Mouse (Mus musculus) kidney, adult 2 months (tissue): Measurements from ENCODE around the gene Ostf1. TPM values are rescaled to one million over a fixed set of nuclear protein-coding genes. Genes with fewer than 3 reads are reported as not detected.

ENCODE experiments used
- DNase-seq: peaks from one replicate; pipeline ENCODE4 v3.0.0; 2021
- H3K27ac ChIP-seq: fragments of 200-500 bp; 2 replicates; pipeline ENCODE4 v1.5.1; 2012; ENCODE audit warnings: low read depth, low read length, control low read depth, inconsistent platforms; ENCODE audit not compliant: insufficient read depth
- H3K27me3 ChIP-seq: fragments of 200-500 bp; replicated peaks from 2 replicates; pipeline ENCODE4 v1.6.1; 2012; ENCODE audit warnings: mild to moderate bottlenecking, moderate library complexity, low read length, inconsistent platforms; ENCODE audit not compliant: control insufficient read depth, insufficient read depth
- H3K36me3 ChIP-seq: fragments of 200-500 bp; 2 replicates; pipeline ENCODE4 v1.6.1; 2012; ENCODE audit warnings: mild to moderate bottlenecking, moderate library complexity, low read length, inconsistent platforms; ENCODE audit not compliant: control insufficient read depth, insufficient read depth
- H3K4me1 ChIP-seq: fragments of 200-500 bp; 2 replicates; pipeline ENCODE4 v1.6.1; 2011; ENCODE audit warnings: low read length; ENCODE audit not compliant: control insufficient read depth, insufficient read depth
- H3K4me3 ChIP-seq: fragments of 200-500 bp; 2 replicates; pipeline ENCODE4 v1.5.1; 2011; ENCODE audit warnings: mild to moderate bottlenecking, low read depth, low read length, control low read depth; ENCODE audit not compliant: insufficient read depth
- CTCF ChIP-seq: fragments of 200-500 bp; conservative IDR thresholded peaks from 2 replicates; pipeline ENCODE4 v1.5.1; 2011; ENCODE audit warnings: low read depth, mild to moderate bottlenecking, control low read depth, low read length, moderate library complexity, mixed read lengths; ENCODE audit not compliant: insufficient read depth, insufficient read length
- POLR2A ChIP-seq: fragments of 200-500 bp; IDR thresholded peaks from one replicate; pipeline ENCODE4 v1.6.1; 2011; ENCODE audit warnings: low read depth, low read length, control low read depth
- WGBS: fragments of 180-500 bp; shearing (Covaris S2); methylation state at CpG from one replicate; pipeline ENCODE4 v1.1.7; 2018; 5-methylcytosine and 5-hydroxymethylcytosine counted together
- polyA plus RNA-seq: library from polyadenylated mRNA; depleted of rRNA; stranded (reverse); fragments of >200 nt; gene quantifications from 2 replicates; pipeline ENCODE4 v1.2.3, GENCODE M21; 2012

Ostf1 gene
- polyA plus RNA-seq, 1 experiment = 80.0 TPM

GRCm38 (mm10) chr19:18646853-18647420 lies 15.3 kb upstream of the Ostf1 start:
- WGBS = 42% methylated on average over 5 of the region's 5 CpGs
- no peaks in the 10 kb centered on the region for H3K4me1 ChIP-seq
- TF ChIP-seq CTCF = no peak
- TF ChIP-seq POLR2A = no peak
- H3K27me3 ChIP-seq = no peaks in the 10 kb centered on the region
- no peak overlapping the region for H3K4me3 ChIP-seq
- no peak overlapping the region for H3K27ac ChIP-seq
- H3K36me3 ChIP-seq = peaks cover 11% of the 10 kb centered on the region
- no peak for DNase-seq

GRCm38 (mm10) chr19:18646397-18646796 lies 14.8 kb upstream of the Ostf1 start:
- Histone ChIP-seq H3K27ac (no peak overlapping the region), H3K36me3 (peaks cover 11% of the 10 kb centered on the region), H3K4me1 (no peaks in the 10 kb centered on the region), H3K4me3 (no peak overlapping the region), H3K27me3 (no peaks in the 10 kb centered on the region)
- TF ChIP-seq CTCF (no peak), POLR2A (no peak)
- DNase-seq = no peak
- WGBS = 66% methylated on average over 3 of the region's 3 CpGs

GRCm38 (mm10) chr19:18644084-18644483 lies 12.5 kb upstream of the Ostf1 start:
- DNase-seq = no peak
- Histone ChIP-seq H3K36me3 (peaks cover 9% of the 10 kb centered on the region), H3K27ac (no peak overlapping the region), H3K4me3 (no peak overlapping the region), H3K4me1 (no peaks in the 10 kb centered on the region), H3K27me3 (no peaks in the 10 kb centered on the region)
- WGBS = 85% methylated on average over 6 of the region's 6 CpGs
- TF ChIP-seq CTCF = no peak
- TF ChIP-seq POLR2A = no peak

GRCm38 (mm10) chr19:18643411-18643810 lies 11.8 kb upstream of the Ostf1 start:
- Histone ChIP-seq H3K4me3 (no peak overlapping the region), H3K27me3 (no peaks in the 10 kb centered on the region), H3K27ac (no peak overlapping the region), H3K36me3 (peaks cover 9% of the 10 kb centered on the region), H3K4me1 (no peaks in the 10 kb centered on the region)
- no peak for DNase-seq
- 68% methylated on average over 4 of the region's 4 CpGs for WGBS
- no peak for TF ChIP-seq POLR2A
- TF ChIP-seq CTCF = no peak

GRCm38 (mm10) chr19:18641001-18641400 lies 9.4 kb upstream of the Ostf1 start:
- 41% methylated on average over 4 of the region's 4 CpGs for WGBS
- Histone ChIP-seq H3K4me3 (no peak overlapping the region), H3K27me3 (no peaks in the 10 kb centered on the region), H3K4me1 (no peaks in the 10 kb centered on the region), H3K27ac (no peak overlapping the region), H3K36me3 (peaks cover 8% of the 10 kb centered on the region)
- DNase-seq = no peak
- TF ChIP-seq POLR2A = no peak
- no peak for TF ChIP-seq CTCF

GRCm38 (mm10) chr19:18639552-18639951 lies 7.9 kb upstream of the Ostf1 start:
- Histone ChIP-seq H3K36me3 (peaks cover 4% of the 10 kb centered on the region), H3K4me1 (no peaks in the 10 kb centered on the region), H3K27me3 (no peaks in the 10 kb centered on the region), H3K27ac (no peak overlapping the region), H3K4me3 (no peak overlapping the region)
- WGBS = 33% methylated on average over 2 of the region's 2 CpGs
- peak; percentile 23 for DNase-seq
- TF ChIP-seq POLR2A (no peak), CTCF (peak; percentile 63)

GRCm38 (mm10) chr19:18638949-18639348 lies 7.3 kb upstream of the Ostf1 start:
- Histone ChIP-seq H3K4me1 (no peaks in the 10 kb centered on the region), H3K36me3 (peaks cover 4% of the 10 kb centered on the region), H3K27ac (no peak overlapping the region), H3K4me3 (no peak overlapping the region), H3K27me3 (no peaks in the 10 kb centered on the region)
- 47% methylated on average over 5 of the region's 5 CpGs for WGBS
- no peak for TF ChIP-seq POLR2A
- no peak for TF ChIP-seq CTCF
- DNase-seq = no peak

- H3K4me3 ChIP-seq = no peak overlapping the region
- TF ChIP-seq POLR2A (no peak), CTCF (no peak)
- 82% methylated on average over 5 of the region's 5 CpGs for WGBS
- DNase-seq = no peak
- H3K4me1 ChIP-seq = no peaks in the 10 kb centered on the region
- peaks cover 2% of the 10 kb centered on the region for H3K36me3 ChIP-seq
- no peaks in the 10 kb centered on the region for H3K27me3 ChIP-seq
- no peak overlapping the region for H3K27ac ChIP-seq
These were observed 6.3 kb upstream of the Ostf1 start for GRCm38 (mm10) chr19:18637954-18638353.
